Mouse (Mus musculus): Measurements from ENCODE around the gene Acsm2.

Acsm2 gene

GRCm38 (mm10) chr7:119554040-119554439, at the start of gene Acsm2:
TSS of gene Acsm2 (plus strand) at chr7:119554340.
- DNase-seq (ENCODE audit: low read depth, low spot score), result no peak

- no peak for DNase-seq (ENCODE audit: low read depth, low spot score)
Observed at GRCm38 (mm10) chr7:119511143-119511542, 43.0 kb upstream of the Acsm2 start.

- DNase-seq (ENCODE audit: low read depth, low spot score), result peak; percentile 73
Observed at GRCm38 (mm10) chr7:119513056-119513455, 41.1 kb upstream of the Acsm2 start.

GRCm38 (mm10) chr7:119515492-119516271, 38.5 kb upstream of the Acsm2 start:
- peak; percentile 18 for DNase-seq (ENCODE audit: low read depth, low spot score)

- DNase-seq (ENCODE audit: low read depth, low spot score), result no peak
Observed at GRCm38 (mm10) chr7:119516272-119516558, 37.9 kb upstream of the Acsm2 start.

- no peak for DNase-seq (ENCODE audit: low read depth, low spot score)
Observed at GRCm38 (mm10) chr7:119519163-119519562, 35.0 kb upstream of the Acsm2 start, which contains the start of gene Acsm5. TSS of gene Acsm5 (plus strand) at chr7:119519463.

- DNase-seq (ENCODE audit: low read depth, low spot score), result peak; percentile 64
Observed at GRCm38 (mm10) chr7:119519654-119520053, 34.5 kb upstream of the Acsm2 start.

- DNase-seq (ENCODE audit: low read depth, low spot score), result no peak
Observed at GRCm38 (mm10) chr7:119521816-119522215, 32.3 kb upstream of the Acsm2 start.

- DNase-seq (ENCODE audit: low read depth, low spot score), result no peak
Observed at GRCm38 (mm10) chr7:119522385-119522784, 31.8 kb upstream of the Acsm2 start.

- no peak for DNase-seq (ENCODE audit: low read depth, low spot score)
Observed at GRCm38 (mm10) chr7:119523389-119523788, 30.8 kb upstream of the Acsm2 start, which contains the start of gene Pdilt. TSS of gene Pdilt (minus strand) at chr7:119523489.

GRCm38 (mm10) chr7:119525881-119526281, 28.3 kb upstream of the Acsm2 start:
- no peak for DNase-seq (ENCODE audit: low read depth, low spot score)

GRCm38 (mm10) chr7:119526486-119526885, 27.7 kb upstream of the Acsm2 start:
- no peak for DNase-seq (ENCODE audit: low read depth, low spot score)

- no peak for DNase-seq (ENCODE audit: low read depth, low spot score)
Observed at GRCm38 (mm10) chr7:119527135-119527534, 27.0 kb upstream of the Acsm2 start.

- DNase-seq (ENCODE audit: low read depth, low spot score), result no peak
Observed at GRCm38 (mm10) chr7:119527548-119527947, 26.6 kb upstream of the Acsm2 start.

- no peak for DNase-seq (ENCODE audit: low read depth, low spot score)
Observed at GRCm38 (mm10) chr7:119528617-119529016, 25.5 kb upstream of the Acsm2 start.

- no peak for DNase-seq (ENCODE audit: low read depth, low spot score)
Observed at GRCm38 (mm10) chr7:119532924-119533323, 21.2 kb upstream of the Acsm2 start.

GRCm38 (mm10) chr7:119534389-119534788, 19.8 kb upstream of the Acsm2 start:
- DNase-seq (ENCODE audit: low read depth, low spot score), result no peak

- DNase-seq (ENCODE audit: low read depth, low spot score), result no peak
Observed at GRCm38 (mm10) chr7:119542445-119542844, 11.7 kb upstream of the Acsm2 start.

GRCm38 (mm10) chr7:119545572-119545971, 8.6 kb upstream of the Acsm2 start:
- DNase-seq (ENCODE audit: low read depth, low spot score), result peak; percentile 52

GRCm38 (mm10) chr7:119550471-119551222, 3.5 kb upstream of the Acsm2 start:
- no peak for DNase-seq (ENCODE audit: low read depth, low spot score)

GRCm38 (mm10) chr7:119559789-119560451, 5.8 kb downstream of the Acsm2 start:
- DNase-seq (ENCODE audit: low read depth, low spot score), result no peak

GRCm38 (mm10) chr7:119560452-119560835, 6.3 kb downstream of the Acsm2 start:
- no peak for DNase-seq (ENCODE audit: low read depth, low spot score)

Measured in ES-CJ7 (cell line).